Mouse (Mus musculus) Patski (cell line): ENCODE measurements around the gene Zfp712. TPM values are rescaled to one million over a fixed set of nuclear protein-coding genes. Genes with fewer than 3 reads are reported as not detected.

Experiments used
- ATAC-seq: fragments of 100-300 bp; one replicate; pipeline ENCODE4 v1.8.0; 2021
- CTCF ChIA-PET: fragments of 350-600 bp; sonication (Branson Sonifier 250); formaldehyde crosslinking; loops from one replicate; lab custom pipeline; 2022; ENCODE audit warnings: inconsistent platforms; lab: Charles Lee
- POLR2A ChIA-PET: fragments of 350-600 bp; sonication (Branson Sonifier 250); formaldehyde crosslinking; loops from one replicate; lab custom pipeline; 2022; ENCODE audit warnings: antibody characterized with exemption, inconsistent platforms; lab: Charles Lee
- DNase-seq: peaks from one replicate; pipeline ENCODE4 v3.0.0-alpha.2; 2011; ENCODE audit warnings: low read depth, low spot score
- H3K27me3 ChIP-seq: fragments of 371-371 bp; one replicate; pipeline ENCODE4 v1.5.1; 2021
- CTCF ChIP-seq: fragments of 100-300 bp; IDR thresholded peaks from one replicate; pipeline ENCODE4 v1.5.1; 2021
- in situ Hi-C: fragments of 300-500 bp; cut with MboI; formaldehyde crosslinking; loops from 3 replicates; pipeline ENCODE4 v1.11.1; 2018; ENCODE audit warnings: low pct_unique_long_range_greater_than_20kb, mixed read lengths
- polyA plus RNA-seq: library from polyadenylated mRNA; unstranded; gene quantifications from one replicate; pipeline ENCODE4 v1.2.3, GENCODE M21; 2021

The Zfp712 gene
- 1.5 TPM for polyA plus RNA-seq

- in situ Hi-C loops = no loop called here
- no peaks in the 10 kb centered on the region for H3K27me3 ChIP-seq
- ChIA-PET POLR2A (no interaction called here), CTCF (interaction anchor here (1.4 kb wide), 1 partner anchor 87 kb away, joined by 3 read pairs; no protein-coding TSS in a partner anchor)
- no peak for TF ChIP-seq CTCF
- DNase-seq = peak; percentile 82
- ATAC-seq = peak; percentile 100
Measured at GRCm38 (mm10) chr13:67060786-67061358, at the start of gene Zfp712. TSS of gene Zfp712 (minus strand) at chr13:67061170.

DNA sequence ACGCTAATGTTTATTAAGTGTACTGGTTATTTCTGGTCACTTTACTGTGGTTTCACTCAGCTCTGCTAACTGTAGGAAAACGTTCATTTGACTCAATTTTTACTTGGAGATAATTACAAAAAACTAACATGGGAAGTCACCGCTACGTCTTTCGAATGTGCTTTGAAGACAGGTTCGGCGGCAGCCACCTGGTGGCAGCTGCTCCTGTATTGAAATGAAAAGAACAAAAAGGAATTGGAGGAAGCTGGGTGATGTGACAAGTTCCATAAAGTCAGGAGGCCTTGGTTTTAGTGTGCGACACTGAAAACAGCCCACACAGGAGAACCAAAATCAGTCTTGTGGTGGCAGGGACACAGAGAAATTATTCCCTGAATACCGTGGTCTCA lies 47.8 kb upstream of the Zfp712 start:
- ATAC-seq = peak; percentile 75
- peak; percentile 72 for TF ChIP-seq CTCF
- ChIA-PET CTCF (interaction anchor here (0.7 to 2.9 kb wide), 8 partner anchors 8 to 42 kb away, joined by 3 to 17 read pairs (median 4); no protein-coding TSS in a partner anchor), POLR2A (interaction anchor here (1.2 kb wide), 1 partner anchor 174 kb away, joined by 3 read pairs; no protein-coding TSS in a partner anchor)
- no peaks in the 10 kb centered on the region for H3K27me3 ChIP-seq
- DNase-seq = no peak
- in situ Hi-C loops = loop anchor here (10.0 kb wide), 1 partner anchor 104 kb away; no protein-coding TSS in a partner anchor

DNA sequence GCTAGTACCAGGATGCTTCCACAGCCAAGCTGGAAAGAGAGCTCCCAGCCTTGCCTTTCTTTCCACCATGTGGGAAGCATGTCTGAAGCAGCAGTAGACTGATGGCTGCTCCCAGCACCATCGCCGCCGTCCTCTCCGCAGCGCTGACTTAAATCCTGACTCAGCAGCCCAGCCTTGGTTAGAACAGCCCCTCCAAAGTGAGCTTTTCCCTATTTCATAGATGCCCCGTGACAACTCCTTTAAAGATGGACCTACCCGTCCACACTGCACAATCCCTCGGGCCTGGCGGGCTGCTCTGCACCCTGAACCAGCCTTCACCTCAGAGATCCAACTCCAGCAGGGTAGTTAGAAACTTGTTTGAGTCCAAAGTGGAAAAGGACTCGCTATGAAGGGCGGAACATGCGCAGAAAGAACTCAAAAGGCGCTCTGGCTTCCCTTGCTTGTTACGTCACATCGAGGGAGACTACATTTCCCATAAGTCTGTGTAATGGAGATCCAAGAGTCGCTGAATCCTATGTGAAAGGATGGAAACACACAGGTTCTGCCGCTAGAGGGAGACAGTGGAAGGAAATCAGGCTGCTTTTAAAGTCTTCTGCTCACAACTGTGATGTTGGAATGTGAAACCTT lies 47.3 kb upstream of the Zfp712 start, which contains the start of gene Gm28557:
Gene Gm28557, minus strand, starts transcription at position 411 of the 627 bp plus-strand sequence.
- CTCF ChIA-PET = interaction anchor here (1.0 to 2.9 kb wide), 7 partner anchors 8 to 42 kb away, joined by 3 to 17 read pairs (median 5); no protein-coding TSS in a partner anchor

DNA sequence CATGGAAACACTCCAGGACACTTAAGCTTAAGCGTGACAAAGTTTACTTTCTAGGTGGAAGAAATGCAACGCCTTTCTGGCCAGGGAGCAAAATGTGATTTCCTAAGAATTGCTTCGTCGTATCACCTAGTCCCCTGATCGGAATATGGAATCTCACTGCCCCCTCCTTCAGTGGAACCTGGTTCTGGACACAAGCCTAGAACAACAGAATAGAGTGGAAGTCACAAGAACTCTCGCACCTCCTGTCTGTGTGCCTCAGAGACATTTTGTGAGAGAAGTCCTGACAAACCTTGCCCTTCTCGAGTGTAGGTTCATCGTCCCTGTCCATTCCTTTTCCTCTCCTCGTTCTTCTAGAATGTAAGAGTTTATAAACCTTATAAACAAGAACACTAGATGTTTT lies 46.7 kb upstream of the Zfp712 start:
- DNase-seq (no peak), ATAC-seq (no peak)
- ChIA-PET POLR2A (interaction anchor here (0.7 kb wide), 1 partner anchor 29 kb away, joined by 3 read pairs; no protein-coding TSS in a partner anchor), CTCF (interaction anchor here (2.3 to 2.9 kb wide), 2 partner anchors 21 to 24 kb away, joined by 8 to 17 read pairs; no protein-coding TSS in a partner anchor)
- no peaks in the 10 kb centered on the region for H3K27me3 ChIP-seq
- in situ Hi-C loops = loop anchor here (10.0 kb wide), 1 partner anchor 103 kb away; no protein-coding TSS in a partner anchor
- TF ChIP-seq CTCF = no peak

More for the DNA sequence above, 47.3 kb upstream of the Zfp712 start, which contains the start of gene Gm28557:
- DNase-seq (peak; percentile 95), ATAC-seq (peak; percentile 96)
- in situ Hi-C loops = loop anchor here (10.0 kb wide), 1 partner anchor 104 kb away; no protein-coding TSS in a partner anchor
- H3K27me3 ChIP-seq = no peaks in the 10 kb centered on the region
- POLR2A ChIA-PET = interaction anchor here (1.2 kb wide), 1 partner anchor 175 kb away, joined by 3 read pairs; no protein-coding TSS in a partner anchor
- TF ChIP-seq CTCF = peak; percentile 91

DNA sequence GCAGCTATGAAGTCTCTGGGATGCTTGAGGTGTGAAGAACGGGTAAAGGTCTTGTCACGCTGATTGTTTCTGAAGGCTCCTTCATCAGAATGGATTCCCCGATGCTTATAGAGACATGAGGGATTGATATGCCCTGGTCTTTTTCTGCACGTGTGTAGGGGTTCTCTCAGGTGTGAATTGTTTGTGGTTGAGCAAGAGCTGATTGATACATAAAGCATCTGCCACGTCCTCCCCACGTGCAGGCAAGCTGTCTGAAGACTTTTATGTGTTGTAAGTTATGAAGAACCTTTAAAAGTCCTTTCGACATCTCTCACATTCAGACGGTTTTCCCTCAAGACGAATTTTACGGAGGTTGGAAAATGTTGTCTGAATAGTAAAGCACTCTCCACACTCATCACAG lies 36.9 kb upstream of the Zfp712 start, which contains the start of gene Zfp708:
Gene Zfp708, minus strand, starts transcription at position 101 of the 400 bp plus-strand sequence.
- in situ Hi-C loops = no loop called here
- no peak for DNase-seq
- TF ChIP-seq CTCF = no peak
- no peak for ATAC-seq
- ChIA-PET POLR2A (no interaction called here), CTCF (interaction anchor here (1.4 kb wide), 1 partner anchor 19 kb away, joined by 4 read pairs; no protein-coding TSS in a partner anchor)
- no peaks in the 10 kb centered on the region for H3K27me3 ChIP-seq

GRCm38 (mm10) chr13:67090154-67090553 lies 29.2 kb upstream of the Zfp712 start:
- in situ Hi-C loops = no loop called here
- DNase-seq (no peak), ATAC-seq (no peak)
- no peaks in the 10 kb centered on the region for H3K27me3 ChIP-seq
- CTCF ChIA-PET = no interaction called here
- POLR2A ChIA-PET = no interaction called here
- no peak for TF ChIP-seq CTCF

DNA sequence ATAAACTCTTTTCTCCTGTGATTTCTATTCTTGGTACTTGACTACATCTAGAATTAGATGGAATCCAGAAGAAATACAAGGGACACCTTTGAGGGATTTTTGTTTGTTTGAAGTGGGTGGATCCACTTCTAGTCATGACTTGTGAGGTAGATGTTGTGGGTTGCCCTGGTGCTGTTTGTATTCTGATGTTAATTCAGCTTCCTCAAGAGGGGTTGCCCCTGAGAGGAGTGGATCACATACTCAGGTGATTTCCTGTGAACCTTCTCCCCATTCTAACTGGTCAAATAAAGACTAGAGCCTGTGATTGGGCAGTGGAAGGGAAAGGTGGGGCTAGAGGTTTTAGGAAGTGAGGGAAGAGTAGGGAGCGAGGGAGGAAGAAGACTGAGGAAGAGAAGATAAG lies 21.0 kb upstream of the Zfp712 start:
- ChIA-PET POLR2A (no interaction called here), CTCF (no interaction called here)
- no peak for ATAC-seq
- TF ChIP-seq CTCF = no peak
- in situ Hi-C loops = loop anchor here (10.0 kb wide), 1 partner anchor 177 kb away; the partner anchor contains the start of gene Gm10767
- no peak for DNase-seq
- H3K27me3 ChIP-seq = no peaks in the 10 kb centered on the region

DNA sequence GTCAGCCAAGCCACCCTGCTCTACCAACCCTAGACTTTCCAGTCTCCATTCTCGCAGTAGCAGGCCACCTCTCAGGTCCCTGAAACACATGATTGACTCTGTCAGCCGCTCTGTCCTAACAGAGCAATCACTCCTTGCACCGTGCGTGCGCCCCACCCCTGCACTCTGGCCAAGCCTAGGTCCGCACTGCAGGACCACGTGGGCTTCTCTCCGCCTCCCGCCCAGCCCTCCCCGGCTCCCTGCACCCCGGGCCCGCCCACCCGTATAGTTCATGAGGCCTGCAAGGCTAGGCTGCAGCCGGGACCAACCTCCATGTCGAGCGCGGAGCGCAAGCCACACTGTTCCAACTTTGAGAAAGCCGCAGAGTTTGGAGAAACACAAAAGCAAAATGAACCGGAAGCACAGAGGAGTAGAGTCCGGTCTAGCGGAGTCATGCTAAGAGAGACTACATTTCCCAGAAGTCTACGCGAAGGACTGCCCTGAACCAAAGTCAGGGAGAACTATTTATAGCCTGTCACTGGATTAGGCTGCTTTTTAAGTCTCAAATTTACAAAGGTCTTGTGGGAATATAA lies 20.3 kb upstream of the Zfp712 start:
- POLR2A ChIA-PET = no interaction called here
- TF ChIP-seq CTCF = no peak
- CTCF ChIA-PET = no interaction called here
- no peaks in the 10 kb centered on the region for H3K27me3 ChIP-seq
- DNase-seq (peak; percentile 31), ATAC-seq (peak; percentile 98)
- in situ Hi-C loops = loop anchor here (10.0 kb wide), 1 partner anchor 176 kb away; the partner anchor contains the start of gene Gm10767

GRCm38 (mm10) chr13:67077244-67077643 lies 16.3 kb upstream of the Zfp712 start:
- ChIA-PET CTCF (interaction anchor here (0.9 to 1.8 kb wide), 2 partner anchors 10 to 32 kb away, joined by 4 to 5 read pairs; partner anchors contain the start of gene Gm28557), POLR2A (no interaction called here)
- TF ChIP-seq CTCF = no peak
- DNase-seq (no peak), ATAC-seq (no peak)
- H3K27me3 ChIP-seq = no peaks in the 10 kb centered on the region
- in situ Hi-C loops = no loop called here

GRCm38 (mm10) chr13:67072786-67073185 lies 11.8 kb upstream of the Zfp712 start:
- TF ChIP-seq CTCF = no peak
- ChIA-PET POLR2A (no interaction called here), CTCF (no interaction called here)
- H3K27me3 ChIP-seq = no peaks in the 10 kb centered on the region
- in situ Hi-C loops = no loop called here
- ATAC-seq (no peak), DNase-seq (no peak)
